Mouse (Mus musculus) lung, embryonic 16.5 days (tissue): Measurements from ENCODE around the gene Pithd1. TPM values are rescaled to one million over a fixed set of nuclear protein-coding genes. Genes with fewer than 3 reads are reported as not detected.
A peak's percentile ranks its signal among the peaks of the same experiment; 100 is the strongest.

Experiments
- ATAC-seq: fragments of 200-750 bp; cut with Nextera tagmentation; 2 replicates; pipeline ENCODE4 v1.8.0; 2017; ENCODE audit warnings: low read depth, mild to moderate bottlenecking, moderate library complexity
- H3K27ac ChIP-seq: fragments of 300-500 bp; sonication (generic); 2 replicates; pipeline ENCODE4 v1.5.1; 2014; ENCODE audit warnings: mild to moderate bottlenecking, control low read depth, low read length
- H3K27me3 ChIP-seq: fragments of 300-500 bp; sonication (generic); 2 replicates; pipeline ENCODE4 v1.6.1; 2014; ENCODE audit warnings: low read depth, low read length, mixed read lengths; ENCODE audit not compliant: control insufficient read depth, insufficient read depth
- H3K36me3 ChIP-seq: fragments of 300-500 bp; sonication (generic); 2 replicates; pipeline ENCODE4 v1.6.1; 2014; ENCODE audit warnings: low read length; ENCODE audit not compliant: control insufficient read depth, insufficient read depth
- H3K4me1 ChIP-seq: fragments of 300-500 bp; sonication (generic); replicated peaks from 2 replicates; pipeline ENCODE4 v1.6.1; 2014; ENCODE audit warnings: low read length, mixed read lengths; ENCODE audit not compliant: control insufficient read depth, insufficient read depth
- H3K4me2 ChIP-seq: fragments of 300-500 bp; sonication (generic); 2 replicates; pipeline ENCODE4 v1.6.1; 2014; ENCODE audit warnings: low read depth, low read length, control low read depth
- H3K4me3 ChIP-seq: fragments of 300-500 bp; sonication (generic); 2 replicates; pipeline ENCODE4 v1.5.1; 2014; ENCODE audit warnings: mild to moderate bottlenecking, low read length, control low read depth
- H3K9ac ChIP-seq: fragments of 300-500 bp; sonication (generic); 2 replicates; pipeline ENCODE4 v1.6.1; 2014; ENCODE audit warnings: low read length, control low read depth
- H3K9me3 ChIP-seq: fragments of 300-500 bp; sonication (generic); 2 replicates; pipeline ENCODE4 v1.6.1; 2016; ENCODE audit warnings: low read length; ENCODE audit not compliant: control insufficient read depth
- WGBS: fragments of 180-500 bp; shearing (Covaris S2); extraction: QIAGEN DNeasy Blood & Tissue Kit; methylation state at CpG from one replicate; pipeline ENCODE4 v1.1.7; 2014; 5-methylcytosine and 5-hydroxymethylcytosine counted together
- polyA plus RNA-seq: library from polyadenylated mRNA; unstranded; fragments of >200 nt; fragmentation: Nextera tagmentation; extraction: Ambion mirVana; gene quantifications from 2 replicates; pipeline ENCODE4 v1.2.1, GENCODE M21; 2015

Gene Pithd1
- polyA plus RNA-seq, 1 experiment from 2014 or later, result 49.3 TPM

- WGBS, result 91% methylated on average over 9 of the region's 9 CpGs
- H3K27ac ChIP-seq, result no peak overlapping the region
- H3K9ac ChIP-seq, result no peak overlapping the region
- H3K4me1 ChIP-seq, result peaks cover 5% of the 10 kb centered on the region; the same call in 1 of the 2 replicates
- ATAC-seq, result no peak
- H3K27me3 ChIP-seq, result no peaks in the 10 kb centered on the region
- no peaks in the 10 kb centered on the region for H3K36me3 ChIP-seq
- H3K9me3 ChIP-seq, result no peaks in the 10 kb centered on the region
- H3K4me3 ChIP-seq, result no peak overlapping the region
- no peak overlapping the region for H3K4me2 ChIP-seq
These were observed 35.9 kb upstream of the Pithd1 start for GRCm38 (mm10) chr4:136022924-136023323.

GRCm38 (mm10) chr4:136021549-136022047 lies 34.5 kb upstream of the Pithd1 start, which contains the start of gene Eloa:
TSS of gene Eloa (minus strand) at chr4:136021763.
- under 1% methylated on average over 48 of the region's 48 CpGs for WGBS
- Histone ChIP-seq H3K4me1 (peaks cover 5% of the 10 kb centered on the region; the same call in 1 of the 2 replicates), H3K9me3 (no peaks in the 10 kb centered on the region), H3K27me3 (no peaks in the 10 kb centered on the region), H3K9ac (peak within 1 kb of the TSS; percentile 95), H3K4me2 (peak within 1 kb of the TSS; percentile 97), H3K27ac (peak within 1 kb of the TSS; percentile 65), H3K36me3 (no peaks in the 10 kb centered on the region), H3K4me3 (peak within 1 kb of the TSS; percentile 82)
- peak; percentile 100 for ATAC-seq

- Histone ChIP-seq H3K27ac (peak overlapping the region; percentile 65), H3K4me3 (peak overlapping the region; percentile 82), H3K4me2 (peak overlapping the region; percentile 97), H3K27me3 (no peaks in the 10 kb centered on the region), H3K9me3 (no peaks in the 10 kb centered on the region), H3K36me3 (no peaks in the 10 kb centered on the region), H3K4me1 (peaks cover 5% of the 10 kb centered on the region; the same call in 1 of the 2 replicates), H3K9ac (peak overlapping the region; percentile 95)
- under 1% methylated on average over 46 of the region's 62 CpGs for WGBS
- peak; percentile 77 for ATAC-seq
These were observed 33.9 kb upstream of the Pithd1 start for GRCm38 (mm10) chr4:136020743-136021548.

DNA sequence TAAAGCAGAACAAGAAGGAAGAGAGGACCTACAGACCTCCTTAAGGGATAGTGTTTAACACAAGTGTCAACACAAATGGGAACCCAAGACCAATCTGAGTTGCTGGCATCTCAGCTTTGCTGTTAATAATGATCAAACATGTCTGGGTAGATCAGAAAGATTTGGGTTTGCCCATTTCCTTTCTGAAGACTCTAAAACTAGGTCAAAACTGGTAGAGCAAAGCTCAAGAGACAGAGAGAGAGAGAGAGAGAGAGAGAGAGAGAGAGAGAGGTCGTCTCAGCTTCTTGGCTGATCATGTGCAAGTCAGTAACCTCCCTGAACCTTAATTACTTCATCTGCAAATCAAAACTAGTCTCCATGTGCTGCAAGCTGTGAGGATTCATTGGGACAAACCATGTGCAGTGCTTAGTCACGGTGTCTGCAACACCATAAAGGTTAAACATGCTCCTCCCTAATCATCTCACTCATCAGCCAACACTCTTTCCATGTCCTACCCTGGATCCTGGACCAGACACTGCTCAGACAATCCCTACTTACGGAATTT lies 29.1 kb upstream of the Pithd1 start:
- Histone ChIP-seq H3K9ac (no peak overlapping the region), H3K27ac (no peak overlapping the region), H3K4me2 (no peak overlapping the region), H3K9me3 (no peaks in the 10 kb centered on the region), H3K27me3 (no peaks in the 10 kb centered on the region), H3K4me1 (peaks cover 5% of the 10 kb centered on the region; the same call in 1 of the 2 replicates), H3K4me3 (no peak overlapping the region), H3K36me3 (peaks cover 11% of the 10 kb centered on the region)
- ATAC-seq, result no peak
- 82% methylated on average over 3 of the region's 3 CpGs for WGBS

- Histone ChIP-seq H3K36me3 (peaks cover 49% of the 10 kb centered on the region), H3K9ac (no peak overlapping the region), H3K9me3 (no peaks in the 10 kb centered on the region), H3K4me1 (no peaks in the 10 kb centered on the region), H3K27me3 (no peaks in the 10 kb centered on the region), H3K4me2 (no peak overlapping the region), H3K4me3 (no peak overlapping the region), H3K27ac (no peak overlapping the region)
- WGBS, result 89% methylated on average over 4 of the region's 4 CpGs
- no peak for ATAC-seq
These were observed 23.5 kb upstream of the Pithd1 start for GRCm38 (mm10) chr4:136010586-136010985.

- Histone ChIP-seq H3K9me3 (no peaks in the 10 kb centered on the region), H3K36me3 (peaks cover 65% of the 10 kb centered on the region), H3K27me3 (no peaks in the 10 kb centered on the region), H3K4me1 (no peaks in the 10 kb centered on the region), H3K4me2 (no peak overlapping the region), H3K27ac (no peak overlapping the region), H3K4me3 (no peak overlapping the region), H3K9ac (no peak overlapping the region)
- ATAC-seq, result no peak
- 80% methylated on average over 8 of the region's 8 CpGs for WGBS
These were observed 21.9 kb upstream of the Pithd1 start for GRCm38 (mm10) chr4:136008782-136009447.

DNA sequence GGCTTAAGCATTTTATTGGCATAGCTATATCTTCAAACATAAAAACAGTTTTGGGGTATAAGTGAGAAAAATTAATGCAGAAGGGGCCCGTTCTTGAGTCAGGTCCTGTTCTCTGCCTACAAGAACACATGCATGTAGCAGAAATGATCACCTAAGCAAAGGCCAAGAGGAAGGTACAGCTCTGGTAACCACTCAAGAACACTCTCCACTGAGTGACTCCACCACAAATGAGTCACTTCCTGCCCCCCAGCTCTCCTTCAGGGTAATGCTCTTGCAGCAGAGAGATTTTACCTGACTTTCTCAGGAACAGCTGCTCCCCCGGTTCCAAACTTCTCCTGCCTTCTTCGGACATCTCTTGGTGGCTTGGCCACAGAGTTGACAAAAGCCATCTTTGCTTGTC lies 19.8 kb upstream of the Pithd1 start:
- Histone ChIP-seq H3K4me1 (no peaks in the 10 kb centered on the region), H3K9ac (no peak overlapping the region), H3K36me3 (peaks cover 70% of the 10 kb centered on the region), H3K27ac (no peak overlapping the region), H3K4me2 (no peak overlapping the region), H3K27me3 (no peaks in the 10 kb centered on the region), H3K9me3 (no peaks in the 10 kb centered on the region), H3K4me3 (no peak overlapping the region)
- no peak for ATAC-seq
- WGBS, result 81% methylated on average over 3 of the region's 3 CpGs

- no peak overlapping the region for H3K4me2 ChIP-seq
- H3K27ac ChIP-seq, result no peak overlapping the region
- H3K9ac ChIP-seq, result no peak overlapping the region
- H3K4me3 ChIP-seq, result no peak overlapping the region
- no peaks in the 10 kb centered on the region for H3K4me1 ChIP-seq
- 84% methylated on average over 2 of the region's 2 CpGs for WGBS
- peaks cover 63% of the 10 kb centered on the region for H3K36me3 ChIP-seq
- ATAC-seq, result no peak
- H3K27me3 ChIP-seq, result no peaks in the 10 kb centered on the region
- no peaks in the 10 kb centered on the region for H3K9me3 ChIP-seq
These were observed 17.9 kb upstream of the Pithd1 start for GRCm38 (mm10) chr4:136004921-136005320.

DNA sequence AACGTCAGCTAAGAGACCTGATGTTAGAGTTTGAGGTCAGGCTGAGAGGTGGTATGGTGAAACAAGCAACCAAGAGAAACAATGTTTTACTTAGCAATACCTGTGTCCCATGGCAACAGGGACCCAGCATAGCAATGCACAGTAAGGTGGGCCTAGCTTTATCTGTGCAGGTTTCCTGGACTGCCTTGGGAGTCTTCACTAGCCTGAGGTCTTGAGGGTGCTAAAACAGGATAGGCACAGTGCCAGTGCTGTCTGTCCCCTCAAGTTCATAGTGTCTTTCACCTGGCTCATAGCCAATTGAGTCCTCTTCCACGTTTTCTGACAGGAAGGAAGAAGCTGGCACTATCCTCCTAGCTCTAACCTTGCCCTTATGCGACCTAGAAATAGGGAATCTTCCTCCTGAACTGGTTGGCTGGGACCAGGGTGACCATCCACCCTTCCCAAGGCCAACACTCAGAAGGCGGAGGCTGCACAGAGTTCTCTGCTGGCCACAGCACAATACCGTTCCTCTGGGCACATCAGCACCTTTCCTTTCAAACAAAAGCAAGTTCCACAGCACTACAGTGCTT lies 17.1 kb upstream of the Pithd1 start:
- ATAC-seq, result no peak
- Histone ChIP-seq H3K9ac (no peak overlapping the region), H3K27ac (no peak overlapping the region), H3K36me3 (peaks cover 58% of the 10 kb centered on the region), H3K9me3 (no peaks in the 10 kb centered on the region), H3K4me1 (no peaks in the 10 kb centered on the region), H3K4me3 (no peak overlapping the region), H3K4me2 (no peak overlapping the region), H3K27me3 (no peaks in the 10 kb centered on the region)
- WGBS, result 81% methylated on average over 5 of the region's 5 CpGs
